Mouse (Mus musculus): ENCODE results near the gene Ppp2r5a. TPM values are rescaled to one million over a fixed set of nuclear protein-coding genes. Genes with fewer than 3 reads are reported as not detected.

The Ppp2r5a gene
- polyA plus RNA-seq, 1 experiment from 2014 or later: 42.7 TPM

DNA sequence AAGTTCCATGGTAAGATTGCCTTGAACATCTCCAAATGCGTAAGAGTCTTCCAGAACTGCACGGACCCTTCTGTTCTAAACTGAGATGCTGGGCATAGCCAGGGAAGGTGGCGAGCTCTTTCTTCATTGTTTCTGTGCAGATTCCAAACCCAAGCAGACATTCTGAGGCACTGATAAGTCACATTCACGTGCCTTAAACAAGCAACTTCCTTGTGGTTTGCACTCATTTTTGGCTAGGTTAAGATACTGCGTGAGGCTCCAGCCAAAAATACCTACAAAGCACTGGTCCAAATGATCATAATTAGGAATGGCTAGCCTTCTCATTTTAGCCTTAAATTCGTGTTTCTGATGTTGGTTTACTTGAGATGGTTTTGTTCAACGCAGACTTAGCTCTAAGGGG is 43.6 kb downstream of the Ppp2r5a start:
- no peak overlapping the region for H3K27ac ChIP-seq (ENCODE audit: low read depth)
- 85% methylated on average over 7 of the region's 7 CpGs for WGBS
- no peak overlapping the region for H3K4me3 ChIP-seq (ENCODE audit: low read depth, low read length)
- no peak overlapping the region for H3K9ac ChIP-seq
- H3K4me2 ChIP-seq: no peak overlapping the region
- H3K27me3 ChIP-seq (ENCODE audit: insufficient read depth, low read length): no peaks in the 10 kb centered on the region
- H3K9me3 ChIP-seq (ENCODE audit: low read depth, low read length): no peaks in the 10 kb centered on the region
- peaks cover 54% of the 10 kb centered on the region for H3K36me3 ChIP-seq (ENCODE audit: insufficient read depth)
- ATAC-seq (ENCODE audit: insufficient read depth) (no peak), DNase-seq (no peak)
- no peak for TF ChIP-seq CTCF (IDR thresholded peaks at IDR 0.05; ENCODE audit: low read depth)
- no peaks in the 10 kb centered on the region for H3K4me1 ChIP-seq (ENCODE audit: insufficient read depth)

DNA sequence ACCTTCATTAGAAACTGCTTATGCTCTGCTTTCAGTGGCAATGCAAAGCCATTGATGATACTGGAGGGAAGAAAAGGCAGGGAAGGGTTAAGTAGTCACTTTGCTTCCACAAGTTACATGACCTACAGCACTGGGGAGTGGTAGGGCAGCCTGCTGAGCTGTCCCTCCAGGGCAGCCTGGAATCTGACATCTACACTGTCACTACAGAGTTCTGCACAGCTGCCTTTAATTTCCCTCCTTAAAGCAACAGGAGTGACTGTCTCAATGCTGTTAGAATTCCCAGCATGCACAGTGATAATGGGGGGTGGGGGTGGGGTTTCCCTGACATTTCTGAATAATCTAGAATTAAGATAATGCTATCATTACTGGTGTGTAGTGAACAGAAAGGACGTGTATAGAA is 46.1 kb downstream of the Ppp2r5a start:
- Histone ChIP-seq H3K4me3 (ENCODE audit: low read depth, low read length) (no peak overlapping the region), H3K4me1 (ENCODE audit: insufficient read depth) (no peaks in the 10 kb centered on the region), H3K9ac (no peak overlapping the region), H3K4me2 (no peak overlapping the region), H3K36me3 (ENCODE audit: insufficient read depth) (peaks cover 71% of the 10 kb centered on the region), H3K27ac (ENCODE audit: low read depth) (no peak overlapping the region), H3K9me3 (ENCODE audit: low read depth, low read length) (no peaks in the 10 kb centered on the region), H3K27me3 (ENCODE audit: insufficient read depth, low read length) (no peaks in the 10 kb centered on the region)
- no peak for ATAC-seq (ENCODE audit: insufficient read depth)
- WGBS: 66% methylated on average over 1 of the region's 1 CpGs
- no peak for TF ChIP-seq CTCF (IDR thresholded peaks at IDR 0.05; ENCODE audit: low read depth)
- no peak for DNase-seq

DNA sequence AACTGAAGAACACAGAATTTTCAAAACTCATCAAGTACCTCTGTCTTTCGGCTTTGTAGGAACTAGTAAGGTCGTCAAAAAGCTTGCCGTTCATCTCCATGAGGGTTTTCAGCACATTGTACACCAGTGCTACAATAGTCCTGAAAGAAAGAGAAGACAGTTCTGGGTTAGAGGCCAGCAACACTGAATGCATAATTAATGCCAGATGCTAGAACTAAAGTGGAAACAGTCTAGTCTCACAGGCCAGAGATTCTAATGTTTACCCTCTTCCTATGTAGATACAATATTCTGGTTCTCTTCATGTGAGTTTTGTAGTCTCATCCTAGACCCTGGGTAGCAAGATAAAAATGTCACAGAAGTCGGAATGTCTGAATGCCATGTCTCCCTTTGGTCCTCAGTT is 49.2 kb downstream of the Ppp2r5a start:
- ATAC-seq (ENCODE audit: insufficient read depth) (no peak), DNase-seq (no peak)
- TF ChIP-seq CTCF (IDR thresholded peaks at IDR 0.05; ENCODE audit: low read depth): no peak
- peaks cover 68% of the 10 kb centered on the region for H3K36me3 ChIP-seq (ENCODE audit: insufficient read depth)
- no peak overlapping the region for H3K9ac ChIP-seq
- H3K4me1 ChIP-seq (ENCODE audit: insufficient read depth): no peaks in the 10 kb centered on the region
- H3K27me3 ChIP-seq (ENCODE audit: insufficient read depth, low read length): no peaks in the 10 kb centered on the region
- H3K4me3 ChIP-seq (ENCODE audit: low read depth, low read length): no peak overlapping the region
- H3K27ac ChIP-seq (ENCODE audit: low read depth): no peak overlapping the region
- no peaks in the 10 kb centered on the region for H3K9me3 ChIP-seq (ENCODE audit: low read depth, low read length)
- H3K4me2 ChIP-seq: no peak overlapping the region
- WGBS: 80% methylated on average over 4 of the region's 4 CpGs

DNA sequence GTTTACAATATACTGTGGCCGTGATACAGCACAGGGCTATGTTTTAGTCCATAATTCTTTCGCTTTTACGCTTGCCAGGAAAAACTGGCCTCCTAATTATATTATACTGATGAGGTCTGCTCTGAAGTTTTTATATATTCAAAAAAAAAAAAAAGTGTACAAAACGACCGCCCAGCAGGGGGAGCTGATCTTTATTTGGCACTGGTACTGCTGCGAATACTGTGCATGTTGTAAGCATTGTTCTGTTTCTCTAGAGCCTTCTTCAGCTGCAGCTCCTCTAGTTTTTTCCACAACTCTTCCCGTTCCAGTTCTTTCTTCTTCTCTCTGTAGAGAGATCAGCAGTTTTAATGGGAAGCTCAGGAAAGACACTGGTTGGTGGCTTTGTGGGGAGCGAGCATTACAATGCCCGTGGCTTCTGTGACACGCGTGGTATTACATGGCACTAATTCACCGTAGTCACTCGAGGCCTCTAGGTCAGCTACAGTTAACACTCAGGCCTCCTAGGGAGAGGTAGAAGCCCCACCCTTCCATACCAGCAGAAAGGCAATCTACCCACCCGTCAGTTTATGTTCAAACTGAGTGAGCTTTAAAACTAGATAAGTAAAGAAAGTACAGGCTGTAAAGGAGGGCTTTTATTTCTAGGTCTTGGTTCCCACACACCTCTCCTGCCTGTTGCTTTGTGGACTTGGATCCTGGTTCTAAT is 50.1 kb downstream of the Ppp2r5a start:
- 61% methylated on average over 14 of the region's 14 CpGs for WGBS
- no peak for ATAC-seq (ENCODE audit: insufficient read depth)
- H3K36me3 ChIP-seq (ENCODE audit: insufficient read depth): peaks cover 61% of the 10 kb centered on the region

DNA sequence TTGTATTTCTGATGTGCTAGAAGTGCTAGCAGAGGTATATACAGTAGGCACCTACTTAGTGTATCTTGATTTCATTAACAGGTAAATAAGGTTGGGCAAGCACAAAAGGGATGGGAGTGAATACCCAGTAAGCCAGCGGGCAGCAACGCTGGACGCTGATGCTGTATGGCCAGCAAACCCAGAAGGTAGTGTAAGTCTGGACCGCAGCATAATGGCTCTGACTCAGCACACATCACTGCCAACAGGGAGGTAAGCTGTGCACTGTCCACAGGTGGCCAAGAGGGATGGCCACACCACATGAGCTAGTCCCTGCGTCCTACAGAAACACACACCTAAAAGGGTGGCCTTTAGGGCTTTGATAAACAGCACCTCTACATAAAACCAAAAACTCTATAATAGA is 52.7 kb downstream of the Ppp2r5a start:
- peaks cover 65% of the 10 kb centered on the region for H3K36me3 ChIP-seq (ENCODE audit: insufficient read depth)
- 92% methylated on average over 5 of the region's 5 CpGs for WGBS

More for the DNA sequence above, 50.1 kb downstream of the Ppp2r5a start:
- TF ChIP-seq CTCF (IDR thresholded peaks at IDR 0.05; ENCODE audit: low read depth): peak; percentile 59
- Histone ChIP-seq H3K27me3 (ENCODE audit: insufficient read depth, low read length) (no peaks in the 10 kb centered on the region), H3K27ac (ENCODE audit: low read depth) (no peak overlapping the region; the same call in 1 of the 2 replicates), H3K4me3 (ENCODE audit: low read depth, low read length) (no peak overlapping the region), H3K4me1 (ENCODE audit: insufficient read depth) (no peaks in the 10 kb centered on the region), H3K9me3 (ENCODE audit: low read depth, low read length) (no peaks in the 10 kb centered on the region), H3K9ac (no peak overlapping the region), H3K4me2 (no peak overlapping the region)
- peak; percentile 91 for DNase-seq

DNA sequence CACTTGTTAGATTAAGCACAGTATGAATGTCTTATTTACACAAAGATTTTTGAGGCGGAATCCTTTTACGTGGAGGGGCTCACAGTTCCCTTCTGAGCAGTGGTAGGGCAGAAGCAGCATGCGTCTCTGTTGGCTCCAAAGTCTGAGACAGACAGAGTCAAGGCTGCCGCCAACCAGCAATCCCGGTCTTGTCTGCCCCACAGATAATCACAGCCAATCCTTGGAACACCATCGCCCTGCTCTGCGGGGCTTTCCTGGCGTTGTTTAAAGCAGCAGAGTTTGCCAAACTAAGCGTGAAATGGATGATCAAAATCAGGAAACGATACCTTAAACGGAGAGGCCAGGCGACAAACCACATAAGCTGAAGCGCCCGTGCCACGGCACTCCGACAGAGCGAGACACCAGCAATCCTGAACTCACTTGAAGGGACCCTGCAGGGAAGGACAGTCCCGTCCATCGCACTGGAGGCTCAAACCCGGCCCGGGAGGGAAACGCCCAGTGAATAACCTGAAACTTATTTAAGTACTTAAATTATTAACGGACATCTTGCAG is 53.5 kb downstream of the Ppp2r5a start:
- no peak for TF ChIP-seq CTCF (IDR thresholded peaks at IDR 0.05; ENCODE audit: low read depth)
- Histone ChIP-seq H3K4me1 (ENCODE audit: insufficient read depth) (no peaks in the 10 kb centered on the region), H3K4me2 (peak overlapping the region; percentile 25; the same call in 1 of the 2 replicates), H3K27me3 (ENCODE audit: insufficient read depth, low read length) (no peaks in the 10 kb centered on the region), H3K27ac (ENCODE audit: low read depth) (peak overlapping the region; percentile 65), H3K9ac (peak overlapping the region; percentile 14; the same call in 1 of the 2 replicates), H3K9me3 (ENCODE audit: low read depth, low read length) (no peaks in the 10 kb centered on the region), H3K36me3 (ENCODE audit: insufficient read depth) (peaks cover 67% of the 10 kb centered on the region), H3K4me3 (ENCODE audit: low read depth, low read length) (no peak overlapping the region)
- WGBS: 52% methylated on average over 23 of the region's 23 CpGs
- peak; percentile 42; the same call in 1 of the 2 replicates for ATAC-seq (ENCODE audit: insufficient read depth)
- peak; percentile 59 for DNase-seq

More for the DNA sequence above, 52.7 kb downstream of the Ppp2r5a start:
- DNase-seq: no peak
- Histone ChIP-seq H3K4me3 (ENCODE audit: low read depth, low read length) (no peak overlapping the region), H3K27ac (ENCODE audit: low read depth) (peak overlapping the region; percentile 65; the same call in 1 of the 2 replicates), H3K9me3 (ENCODE audit: low read depth, low read length) (no peaks in the 10 kb centered on the region), H3K4me2 (no peak overlapping the region), H3K27me3 (ENCODE audit: insufficient read depth, low read length) (no peaks in the 10 kb centered on the region), H3K4me1 (ENCODE audit: insufficient read depth) (no peaks in the 10 kb centered on the region), H3K9ac (no peak overlapping the region)
- ATAC-seq (ENCODE audit: insufficient read depth): no peak
- no peak for TF ChIP-seq CTCF (IDR thresholded peaks at IDR 0.05; ENCODE audit: low read depth)

DNA sequence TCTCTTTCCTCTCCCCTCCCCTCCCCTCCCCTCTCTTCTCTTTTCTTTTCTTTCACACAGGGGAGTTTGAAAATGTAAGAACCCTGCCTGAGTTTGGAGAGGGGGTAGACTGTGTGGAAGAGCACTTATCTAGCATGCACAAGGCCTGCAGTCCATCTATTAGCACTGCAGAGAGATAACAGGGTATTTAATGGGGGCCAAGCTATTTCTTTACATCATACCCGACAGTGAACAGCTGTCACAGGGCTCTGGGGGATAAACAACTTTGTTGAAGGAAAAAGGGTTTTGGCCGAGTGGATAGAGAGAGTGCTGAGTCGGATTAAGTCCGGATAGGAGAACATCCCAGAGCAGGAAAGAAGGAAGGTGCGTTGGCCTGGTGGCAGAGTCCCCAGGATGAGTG is 54.1 kb downstream of the Ppp2r5a start:
- Histone ChIP-seq H3K27ac (ENCODE audit: low read depth) (peak overlapping the region; percentile 65), H3K9ac (peak overlapping the region; percentile 14; the same call in 1 of the 2 replicates), H3K9me3 (ENCODE audit: low read depth, low read length) (no peaks in the 10 kb centered on the region), H3K36me3 (ENCODE audit: insufficient read depth) (peaks cover 65% of the 10 kb centered on the region), H3K27me3 (ENCODE audit: insufficient read depth, low read length) (no peaks in the 10 kb centered on the region), H3K4me3 (ENCODE audit: low read depth, low read length) (no peak overlapping the region), H3K4me1 (ENCODE audit: insufficient read depth) (no peaks in the 10 kb centered on the region), H3K4me2 (peak overlapping the region; percentile 25; the same call in 1 of the 2 replicates)
- 8% methylated on average over 5 of the region's 5 CpGs for WGBS
- peak; percentile 93 for ATAC-seq (ENCODE audit: insufficient read depth)
- TF ChIP-seq CTCF (IDR thresholded peaks at IDR 0.05; ENCODE audit: low read depth): no peak
- peak; percentile 88 for DNase-seq

Measured in lung, embryonic 14.5 days (tissue).